Mouse (Mus musculus): ENCODE data around the gene Zfp84. TPM values are rescaled to one million over a fixed set of nuclear protein-coding genes. Genes with fewer than 3 reads are reported as not detected.

Gene Zfp84
- polyA plus RNA-seq, 1 experiment from 2014 or later, result 15.9 TPM

- Histone ChIP-seq H3K9ac (replicated peaks; ENCODE audit: low read length) (no peak overlapping the region), H3K27me3 (ENCODE audit: control insufficient read depth, insufficient read depth, low read length) (no peaks in the 10 kb centered on the region), H3K27ac (replicated peaks; ENCODE audit: low read depth, low read length) (no peak overlapping the region), H3K4me1 (ENCODE audit: control insufficient read depth, insufficient read depth, low read length) (no peaks in the 10 kb centered on the region), H3K9me3 (replicated peaks; ENCODE audit: control insufficient read depth, low read length) (no peaks in the 10 kb centered on the region), H3K36me3 (replicated peaks; ENCODE audit: control insufficient read depth, insufficient read depth, low read depth, low read length) (peaks cover 11% of the 10 kb centered on the region), H3K4me3 (ENCODE audit: low read depth, low read length) (no peak overlapping the region), H3K4me2 (ENCODE audit: low read depth, low read length) (no peak overlapping the region)
- WGBS, result 94% methylated on average over 12 of the region's 12 CpGs
- DNase-seq (ENCODE audit: low spot score) (no peak), ATAC-seq (replicated peaks; ENCODE audit: insufficient number of reproducible peaks, low FRiP score, low TSS enrichment, low read depth) (no peak)
Measured at GRCm38 (mm10) chr7:29828001-29828400, 59.6 kb downstream of the Zfp84 start.

MicroRNAs within 50 kb of the gene (microRNA counts, 519-probe panel; counts per million panel counts)
- microRNA mmu-miR-1964, result not detected

Small RNA genes within 50 kb of the gene (microRNA-seq; reads per million reads assigned to microRNA genes)
- gene Mir1964 (ENCODE audit: borderline number of aligned reads), result 4.2 reads per million

Other genes with a start within 250 kb of the Zfp84 start
- gene Sipa1l3, start 249.9 kb upstream of the Zfp84 start, polyA plus RNA-seq (2014; fragmentation: Nextera tagmentation; extraction: Ambion mirVana), result 4.5 and 6.8 TPM in 2 replicates
- not detected in 2 replicates for gene Catsperg2, start 41.5 kb upstream of the Zfp84 start, polyA plus RNA-seq (2014; fragmentation: Nextera tagmentation; extraction: Ambion mirVana)
- 8.4 and 9.0 TPM in 2 replicates for gene Zfp30, start 15.4 kb downstream of the Zfp84 start, polyA plus RNA-seq (2014; fragmentation: Nextera tagmentation; extraction: Ambion mirVana)
- gene Zfp790, start 47.6 kb downstream of the Zfp84 start, polyA plus RNA-seq (2014; fragmentation: Nextera tagmentation; extraction: Ambion mirVana), result 20.0 and 23.0 TPM in 2 replicates
- gene Zfp940, start 85.1 kb downstream of the Zfp84 start, polyA plus RNA-seq (2014; fragmentation: Nextera tagmentation; extraction: Ambion mirVana), result 9.4 and 10.7 TPM in 2 replicates
- 8.9 and 9.1 TPM in 2 replicates for gene Zfp420, start 91.4 kb downstream of the Zfp84 start, polyA plus RNA-seq (2014; fragmentation: Nextera tagmentation; extraction: Ambion mirVana)
- 14.8 and 15.5 TPM in 2 replicates for gene Zfp27, start 138.0 kb downstream of the Zfp84 start, polyA plus RNA-seq (2014; fragmentation: Nextera tagmentation; extraction: Ambion mirVana)
- gene Zfp383, start 139.7 kb downstream of the Zfp84 start, polyA plus RNA-seq (2014; fragmentation: Nextera tagmentation; extraction: Ambion mirVana), result 10.3 and 12.6 TPM in 2 replicates
- 10.0 and 13.7 TPM in 2 replicates for gene Zfp74, start 185.5 kb downstream of the Zfp84 start, polyA plus RNA-seq (2014; fragmentation: Nextera tagmentation; extraction: Ambion mirVana)
- 19.5 and 20.0 TPM in 2 replicates for gene Zfp568, start 215.4 kb downstream of the Zfp84 start, polyA plus RNA-seq (2014; fragmentation: Nextera tagmentation; extraction: Ambion mirVana)